Mouse (Mus musculus) liver, embryonic 11.5 days (tissue): ENCODE results near the gene Extl1. TPM values are rescaled to one million over a fixed set of nuclear protein-coding genes. Genes with fewer than 3 reads are reported as not detected.

Experiments used
- ATAC-seq: fragments of 200-750 bp; cut with Nextera tagmentation; replicated peaks from 2 replicates; pipeline ENCODE4 v1.8.0; 2017; ENCODE audit warnings: moderate number of reproducible peaks, mild to moderate bottlenecking, moderate TSS enrichment, moderate library complexity; ENCODE audit not compliant: low FRiP score
- DNase-seq: peaks from one replicate; pipeline ENCODE4 v3.0.0-alpha.2; 2017; ENCODE audit warnings: low spot score
- H3K27ac ChIP-seq: fragments of 300-500 bp; sonication (generic); 2 replicates; pipeline ENCODE4 v1.5.1; 2014; ENCODE audit warnings: mild to moderate bottlenecking, low read depth, low read length, control low read depth
- H3K27me3 ChIP-seq: fragments of 300-500 bp; sonication (generic); replicated peaks from 2 replicates; pipeline ENCODE4 v1.6.1; 2014; ENCODE audit warnings: low read length, mixed read lengths; ENCODE audit not compliant: control insufficient read depth, insufficient read depth
- H3K36me3 ChIP-seq: fragments of 300-500 bp; sonication (generic); 2 replicates; pipeline ENCODE4 v1.6.1; 2014; ENCODE audit warnings: mild to moderate bottlenecking, low read length, moderate library complexity, mixed read lengths; ENCODE audit not compliant: control insufficient read depth, insufficient read depth
- H3K4me1 ChIP-seq: fragments of 300-500 bp; sonication (generic); replicated peaks from 2 replicates; pipeline ENCODE4 v1.6.1; 2014; ENCODE audit warnings: low read length, mixed read lengths; ENCODE audit not compliant: control insufficient read depth, insufficient read depth
- H3K4me2 ChIP-seq: fragments of 300-500 bp; sonication (generic); 2 replicates; pipeline ENCODE4 v1.6.1; 2014; ENCODE audit warnings: mild to moderate bottlenecking, control low read depth, moderate library complexity
- H3K4me3 ChIP-seq: fragments of 300-500 bp; sonication (generic); 2 replicates; pipeline ENCODE4 v1.5.1; 2014; ENCODE audit warnings: low read depth, low read length, control low read depth
- H3K9ac ChIP-seq: fragments of 300-500 bp; sonication (generic); 2 replicates; pipeline ENCODE4 v1.6.1; 2014; ENCODE audit warnings: low read depth, low read length, control low read depth
- H3K9me3 ChIP-seq: fragments of 300-500 bp; sonication (generic); 2 replicates; pipeline ENCODE4 v1.6.1; 2016; ENCODE audit warnings: low read length, inconsistent platforms, mixed read lengths; ENCODE audit not compliant: control insufficient read depth
- WGBS: fragments of 180-500 bp; shearing (Covaris S2); extraction: QIAGEN DNeasy Blood & Tissue Kit; methylation state at CpG from one replicate; pipeline ENCODE4 v1.1.7; 2014; 5-methylcytosine and 5-hydroxymethylcytosine counted together
- polyA plus RNA-seq: library from polyadenylated mRNA; unstranded; fragments of >200 nt; fragmentation: Nextera tagmentation; extraction: Ambion mirVana; gene quantifications from 2 replicates; pipeline ENCODE4 v1.2.1, GENCODE M21; 2014

Extl1 gene
- polyA plus RNA-seq, 1 experiment from 2014 or later = 0.67 TPM

GRCm38 (mm10) chr4:134395977-134396825 lies 12.6 kb upstream of the Extl1 start, which contains the start of gene Pafah2:
Gene Pafah2, plus strand, starts transcription at chr4:134396320.
- 1% methylated on average over 31 of the region's 31 CpGs for WGBS

GRCm38 (mm10) chr4:134395142-134395541 lies 11.5 kb upstream of the Extl1 start:
- DNase-seq = no peak
- no peak for ATAC-seq
- 78% methylated on average over 7 of the region's 7 CpGs for WGBS

More at GRCm38 (mm10) chr4:134395977-134396825, 12.6 kb upstream of the Extl1 start, which contains the start of gene Pafah2:
- ATAC-seq (peak; percentile 95), DNase-seq (peak; percentile 84)
- Histone ChIP-seq H3K4me3 (peak within 1 kb of the TSS; percentile 55), H3K4me1 (peaks cover 13% of the 10 kb centered on the region), H3K9ac (peak within 1 kb of the TSS; percentile 63), H3K9me3 (peaks cover 2% of the 10 kb centered on the region; the same call in 1 of the 2 replicates), H3K4me2 (peak within 1 kb of the TSS; percentile 89), H3K27ac (0 out of 2 replicates have a peak within 1 kb of the TSS, but pooled peaks have one; percentile 34), H3K27me3 (no peaks in the 10 kb centered on the region), H3K36me3 (no peaks in the 10 kb centered on the region)

GRCm38 (mm10) chr4:134393026-134393425 lies 9.4 kb upstream of the Extl1 start:
- DNase-seq (no peak), ATAC-seq (no peak)
- H3K4me2 ChIP-seq = no peak overlapping the region
- no peak overlapping the region for H3K4me3 ChIP-seq
- H3K4me1 ChIP-seq = peaks cover 7% of the 10 kb centered on the region; the same call in 1 of the 2 replicates
- 23% methylated on average over 12 of the region's 12 CpGs for WGBS
- no peak overlapping the region for H3K9ac ChIP-seq
- H3K27me3 ChIP-seq = no peaks in the 10 kb centered on the region
- no peaks in the 10 kb centered on the region for H3K36me3 ChIP-seq
- H3K9me3 ChIP-seq = peaks cover 2% of the 10 kb centered on the region; the same call in 1 of the 2 replicates
- no peak overlapping the region for H3K27ac ChIP-seq

More at GRCm38 (mm10) chr4:134395142-134395541, 11.5 kb upstream of the Extl1 start:
- Histone ChIP-seq H3K27ac (no peak overlapping the region), H3K27me3 (no peaks in the 10 kb centered on the region), H3K4me2 (no peak overlapping the region), H3K4me3 (no peak overlapping the region), H3K36me3 (no peaks in the 10 kb centered on the region), H3K9me3 (peaks cover 2% of the 10 kb centered on the region; the same call in 1 of the 2 replicates), H3K4me1 (peaks cover 7% of the 10 kb centered on the region; the same call in 1 of the 2 replicates), H3K9ac (no peak overlapping the region)

GRCm38 (mm10) chr4:134392595-134392994 lies 8.9 kb upstream of the Extl1 start:
- ATAC-seq (no peak), DNase-seq (no peak)
- H3K9me3 ChIP-seq = peaks cover 2% of the 10 kb centered on the region; the same call in 1 of the 2 replicates
- peaks cover 7% of the 10 kb centered on the region; the same call in 1 of the 2 replicates for H3K4me1 ChIP-seq
- no peaks in the 10 kb centered on the region for H3K27me3 ChIP-seq
- H3K4me3 ChIP-seq = no peak overlapping the region
- no peak overlapping the region for H3K9ac ChIP-seq
- no peak overlapping the region for H3K4me2 ChIP-seq
- no peak overlapping the region for H3K27ac ChIP-seq
- H3K36me3 ChIP-seq = no peaks in the 10 kb centered on the region
- 25% methylated on average over 8 of the region's 8 CpGs for WGBS

- H3K4me1 ChIP-seq = 0 out of 2 replicates have a peak, but pooled peaks cover 4% of the 10 kb centered on the region
- H3K36me3 ChIP-seq = no peaks in the 10 kb centered on the region
- H3K27ac ChIP-seq = no peak overlapping the region
- ATAC-seq (no peak), DNase-seq (no peak)
- H3K4me3 ChIP-seq = no peak overlapping the region
- peaks cover 2% of the 10 kb centered on the region; the same call in 1 of the 2 replicates for H3K9me3 ChIP-seq
- 76% methylated on average over 1 of the region's 1 CpGs for WGBS
- H3K4me2 ChIP-seq = no peak overlapping the region
- no peak overlapping the region for H3K9ac ChIP-seq
- H3K27me3 ChIP-seq = no peaks in the 10 kb centered on the region
Observed at GRCm38 (mm10) chr4:134391636-134392035, 8.0 kb upstream of the Extl1 start.

- Histone ChIP-seq H3K4me3 (no peak overlapping the region), H3K4me2 (no peak overlapping the region), H3K27me3 (no peaks in the 10 kb centered on the region), H3K9ac (no peak overlapping the region), H3K36me3 (no peaks in the 10 kb centered on the region), H3K4me1 (no peaks in the 10 kb centered on the region), H3K27ac (no peak overlapping the region), H3K9me3 (peaks cover 2% of the 10 kb centered on the region; the same call in 1 of the 2 replicates)
- WGBS = 15% methylated on average over 5 of the region's 5 CpGs
- no peak for ATAC-seq
- DNase-seq = no peak
Observed at GRCm38 (mm10) chr4:134388397-134388796, 4.7 kb upstream of the Extl1 start.

GRCm38 (mm10) chr4:134387268-134387667 lies 3.6 kb upstream of the Extl1 start:
- WGBS = 62% methylated on average over 6 of the region's 6 CpGs
- no peak overlapping the region for H3K27ac ChIP-seq
- peaks cover 2% of the 10 kb centered on the region; the same call in 1 of the 2 replicates for H3K9me3 ChIP-seq
- no peak for DNase-seq
- H3K4me1 ChIP-seq = no peaks in the 10 kb centered on the region
- H3K4me3 ChIP-seq = no peak overlapping the region
- H3K27me3 ChIP-seq = no peaks in the 10 kb centered on the region
- no peak for ATAC-seq
- H3K9ac ChIP-seq = no peak overlapping the region
- H3K4me2 ChIP-seq = no peak overlapping the region
- H3K36me3 ChIP-seq = no peaks in the 10 kb centered on the region

- Histone ChIP-seq H3K9ac (no peak overlapping the region), H3K4me1 (no peaks in the 10 kb centered on the region), H3K4me3 (no peak overlapping the region), H3K27ac (no peak overlapping the region), H3K27me3 (no peaks in the 10 kb centered on the region), H3K4me2 (no peak overlapping the region), H3K36me3 (no peaks in the 10 kb centered on the region), H3K9me3 (no peaks in the 10 kb centered on the region)
- 76% methylated on average over 8 of the region's 8 CpGs for WGBS
- ATAC-seq (no peak), DNase-seq (no peak)
Observed at GRCm38 (mm10) chr4:134379510-134379909, 4.1 kb downstream of the Extl1 start.
